Mouse (Mus musculus): ENCODE measurements around the gene Saal1. TPM values are rescaled to one million over a fixed set of nuclear protein-coding genes. Genes with fewer than 3 reads are reported as not detected.
A peak's percentile ranks its signal among the peaks of the same experiment; 100 is the strongest.

Saal1 gene
- total RNA-seq, 1 experiment, result 15.6 TPM

GRCm38 (mm10) chr7:46672160-46672672 lies 38.3 kb downstream of the Saal1 start, which contains the start of gene Tph1:
Gene Tph1, minus strand, starts transcription at chr7:46672537.
- in situ Hi-C loops (cut with MboI; ENCODE audit: low sequenced_read_pairs in 2 of 2, unreplicated experiment in 2 of 2), result no loop called here
- no peak for DNase-seq (ENCODE audit: low read depth, low spot score)

DNA sequence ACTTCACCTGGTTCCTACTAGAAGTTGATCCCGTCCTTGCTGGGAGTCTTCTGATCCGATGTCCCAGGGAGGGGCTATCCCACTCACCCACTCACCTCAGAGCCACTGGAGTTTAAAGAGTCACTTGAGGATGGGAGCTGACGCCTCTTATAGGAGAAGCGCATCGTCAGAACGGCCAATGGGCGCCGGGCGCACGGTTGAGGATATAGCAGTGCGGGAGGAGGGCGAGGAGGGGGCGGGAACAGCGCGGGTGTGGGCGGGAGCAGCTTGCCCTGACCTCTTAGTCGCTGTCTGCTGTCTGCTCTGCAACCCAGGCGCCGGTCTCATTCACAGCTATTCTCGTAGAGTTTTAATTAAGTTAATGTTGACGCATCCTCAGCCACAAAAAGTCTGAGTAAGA lies 43.2 kb downstream of the Saal1 start:
- H3K36me3 ChIP-seq (ENCODE audit: control insufficient read depth, insufficient read depth, low read length, poor library complexity, severe bottlenecking), result no peaks in the 10 kb centered on the region
- H3K4me3 ChIP-seq (ENCODE audit: insufficient read depth in 1 of 2, low read depth in 1 of 2, low read length in 2 of 2, poor library complexity in 1 of 2, severe bottlenecking in 1 of 2), result no peak overlapping the region
- no peaks in the 10 kb centered on the region for H3K4me1 ChIP-seq (ENCODE audit: control insufficient read depth in 2 of 2, insufficient read depth in 2 of 2, low read length in 2 of 2, poor library complexity in 1 of 2)
- no peak overlapping the region for H3K27ac ChIP-seq (ENCODE audit: insufficient read depth, low read depth, low read length, poor library complexity, severe bottlenecking)
- no peak overlapping the region for H3K9ac ChIP-seq (ENCODE audit: insufficient read depth, low read depth, low read length, poor library complexity, severe bottlenecking)
- no peak for TF ChIP-seq HCFC1 (IDR thresholded peaks at IDR 0.05; ENCODE audit: borderline replicate concordance, insufficient read depth, low read length)
- TF ChIP-seq ZNF384 (IDR thresholded peaks at IDR 0.05; ENCODE audit: low read depth, low read length), result no peak
- no peak for TF ChIP-seq ZC3H11A (IDR thresholded peaks at IDR 0.05; ENCODE audit: borderline replicate concordance, low read depth, low read length)
- no peak for TF ChIP-seq MAFK (IDR thresholded peaks at IDR 0.05; ENCODE audit: insufficient read depth, low read depth, low read length)
- TF ChIP-seq CHD2 (IDR thresholded peaks at IDR 0.05; ENCODE audit: low read depth, low read length), result no peak
- DNase-seq (ENCODE audit: low read depth, low spot score), result peak; percentile 15
- H3K9me3 ChIP-seq (ENCODE audit: control insufficient read depth, insufficient read depth, low read depth, low read length), result no peaks in the 10 kb centered on the region
- in situ Hi-C loops (cut with MboI; ENCODE audit: low sequenced_read_pairs in 2 of 2, unreplicated experiment in 2 of 2), result no loop called here

More at GRCm38 (mm10) chr7:46672160-46672672, 38.3 kb downstream of the Saal1 start, which contains the start of gene Tph1:
- Histone ChIP-seq H3K9me3 (ENCODE audit: control insufficient read depth, insufficient read depth, low read depth, low read length) (no peaks in the 10 kb centered on the region), H3K27ac (ENCODE audit: insufficient read depth, low read depth, low read length, poor library complexity, severe bottlenecking) (no peak within 1 kb of the TSS), H3K36me3 (ENCODE audit: control insufficient read depth, insufficient read depth, low read length, poor library complexity, severe bottlenecking) (no peaks in the 10 kb centered on the region), H3K9ac (ENCODE audit: insufficient read depth, low read depth, low read length, poor library complexity, severe bottlenecking) (no peak within 1 kb of the TSS), H3K4me3 (ENCODE audit: insufficient read depth in 1 of 2, low read depth in 1 of 2, low read length in 2 of 2, poor library complexity in 1 of 2, severe bottlenecking in 1 of 2) (no peak within 1 kb of the TSS), H3K4me1 (ENCODE audit: control insufficient read depth in 2 of 2, insufficient read depth in 2 of 2, low read length in 2 of 2, poor library complexity in 1 of 2) (no peaks in the 10 kb centered on the region)
- TF ChIP-seq ZC3H11A (IDR thresholded peaks at IDR 0.05; ENCODE audit: borderline replicate concordance, low read depth, low read length), result no peak
- TF ChIP-seq MAFK (IDR thresholded peaks at IDR 0.05; ENCODE audit: insufficient read depth, low read depth, low read length), result no peak
- no peak for TF ChIP-seq HCFC1 (IDR thresholded peaks at IDR 0.05; ENCODE audit: borderline replicate concordance, insufficient read depth, low read length)
- TF ChIP-seq ZNF384 (IDR thresholded peaks at IDR 0.05; ENCODE audit: low read depth, low read length), result no peak
- no peak for TF ChIP-seq CHD2 (IDR thresholded peaks at IDR 0.05; ENCODE audit: low read depth, low read length)

GRCm38 (mm10) chr7:46665236-46665635 lies 45.2 kb downstream of the Saal1 start:
- Histone ChIP-seq H3K9ac (ENCODE audit: insufficient read depth, low read depth, low read length, poor library complexity, severe bottlenecking) (no peak overlapping the region), H3K9me3 (ENCODE audit: control insufficient read depth, insufficient read depth, low read depth, low read length) (no peaks in the 10 kb centered on the region), H3K36me3 (ENCODE audit: control insufficient read depth, insufficient read depth, low read length, poor library complexity, severe bottlenecking) (no peaks in the 10 kb centered on the region), H3K4me1 (ENCODE audit: control insufficient read depth in 2 of 2, insufficient read depth in 2 of 2, low read length in 2 of 2, poor library complexity in 1 of 2) (peaks cover 0 to 1% of the 10 kb centered on the region in 2 experiments; a peak in 1 of 4 replicates), H3K27ac (ENCODE audit: insufficient read depth, low read depth, low read length, poor library complexity, severe bottlenecking) (no peak overlapping the region), H3K4me3 (ENCODE audit: insufficient read depth in 1 of 2, low read depth in 1 of 2, low read length in 2 of 2, poor library complexity in 1 of 2, severe bottlenecking in 1 of 2) (no peak overlapping the region)
- TF ChIP-seq ZC3H11A (IDR thresholded peaks at IDR 0.05; ENCODE audit: borderline replicate concordance, low read depth, low read length) (peak; percentile 32; the same call in 1 of the 2 replicates), MAFK (IDR thresholded peaks at IDR 0.05; ENCODE audit: insufficient read depth, low read depth, low read length) (no peak)
- peak; percentile 60 for DNase-seq (ENCODE audit: low read depth, low spot score)
- in situ Hi-C loops (cut with MboI; ENCODE audit: low sequenced_read_pairs in 2 of 2, unreplicated experiment in 2 of 2), result no loop called here

GRCm38 (mm10) chr7:46661591-46662090 lies 48.8 kb downstream of the Saal1 start:
- Histone ChIP-seq H3K9ac (ENCODE audit: insufficient read depth, low read depth, low read length, poor library complexity, severe bottlenecking) (no peak overlapping the region), H3K36me3 (ENCODE audit: control insufficient read depth, insufficient read depth, low read length, poor library complexity, severe bottlenecking) (no peaks in the 10 kb centered on the region), H3K9me3 (ENCODE audit: control insufficient read depth, insufficient read depth, low read depth, low read length) (no peaks in the 10 kb centered on the region), H3K4me1 (ENCODE audit: control insufficient read depth in 2 of 2, insufficient read depth in 2 of 2, low read length in 2 of 2, poor library complexity in 1 of 2) (peaks cover 0 to 1% of the 10 kb centered on the region in 2 experiments; a peak in 1 of 4 replicates), H3K27ac (ENCODE audit: insufficient read depth, low read depth, low read length, poor library complexity, severe bottlenecking) (no peak overlapping the region), H3K4me3 (ENCODE audit: insufficient read depth in 1 of 2, low read depth in 1 of 2, low read length in 2 of 2, poor library complexity in 1 of 2, severe bottlenecking in 1 of 2) (no peak overlapping the region)
- in situ Hi-C loops (cut with MboI; ENCODE audit: low sequenced_read_pairs in 2 of 2, unreplicated experiment in 2 of 2), result no loop called here
- DNase-seq (ENCODE audit: low read depth, low spot score), result no peak
- TF ChIP-seq HCFC1 (IDR thresholded peaks at IDR 0.05; ENCODE audit: borderline replicate concordance, insufficient read depth, low read length), result no peak
- no peak for TF ChIP-seq MAFK (IDR thresholded peaks at IDR 0.05; ENCODE audit: insufficient read depth, low read depth, low read length)
- no peak for TF ChIP-seq ZC3H11A (IDR thresholded peaks at IDR 0.05; ENCODE audit: borderline replicate concordance, low read depth, low read length)
- no peak for TF ChIP-seq ZNF384 (IDR thresholded peaks at IDR 0.05; ENCODE audit: low read depth, low read length)
- TF ChIP-seq CHD2 (IDR thresholded peaks at IDR 0.05; ENCODE audit: low read depth, low read length), result no peak
